Mouse (Mus musculus): Measurements from ENCODE around the gene Syn2.

DNA sequence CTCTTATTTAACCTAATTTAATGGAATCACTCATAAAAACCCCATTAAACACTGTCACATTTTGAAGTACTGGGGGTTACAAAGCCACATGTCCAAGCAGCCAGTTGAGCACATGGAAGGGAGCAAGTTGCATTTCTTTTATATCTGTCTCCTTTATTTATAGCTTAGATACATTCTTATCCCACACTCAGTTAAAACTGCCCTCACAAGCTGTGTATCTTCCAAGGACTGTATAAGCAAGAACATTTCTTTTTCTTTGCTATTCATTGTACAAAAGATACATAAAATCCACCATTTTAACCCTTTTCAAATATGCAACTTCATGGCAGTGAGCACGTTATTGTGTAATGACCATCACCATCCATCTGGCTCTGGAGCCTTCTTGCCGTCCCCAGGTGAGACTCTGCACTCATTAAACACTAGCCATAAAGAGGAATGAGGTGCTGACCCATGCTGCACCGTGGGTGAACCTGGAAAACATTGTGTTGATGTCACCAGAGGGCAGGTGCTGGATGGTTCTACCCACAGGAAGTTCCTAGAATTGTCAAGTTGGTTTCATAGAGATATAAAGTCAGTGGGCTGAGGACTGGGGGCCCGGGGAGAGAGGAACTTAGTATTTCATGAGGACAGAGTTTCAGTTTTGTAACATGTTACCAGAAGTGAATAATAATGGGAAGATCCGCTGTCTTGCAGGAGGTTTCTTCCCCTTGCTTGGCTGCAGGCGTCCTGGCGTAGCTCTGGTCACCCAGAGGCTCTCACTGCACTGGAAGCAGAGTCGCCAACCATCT is 186.4 kb downstream of the Syn2 start:
- TF ChIP-seq CTCF (IDR thresholded peaks at IDR 0.05; ENCODE audit: control insufficient read depth, insufficient read depth, insufficient read length), result no peak
- no peak for TF ChIP-seq CEBPB (IDR thresholded peaks at IDR 0.05; ENCODE audit: low read depth)
- no peak for TF ChIP-seq USF1 (IDR thresholded peaks at IDR 0.05; ENCODE audit: low read depth)
- no peak for TF ChIP-seq MAX (IDR thresholded peaks at IDR 0.05)
- TF ChIP-seq MYOD1 (IDR thresholded peaks at IDR 0.05; ENCODE audit: control insufficient read depth, insufficient read length, low read depth), result no peak
- no peak for TF ChIP-seq FOSL1 (IDR thresholded peaks at IDR 0.05; ENCODE audit: insufficient read depth, low read length, poor library complexity, severe bottlenecking)

Measured in C2C12 (cell line).